Mouse (Mus musculus) forebrain, embryonic 12.5 days (tissue): ENCODE data around the gene Tmem56. TPM values are rescaled to one million over a fixed set of nuclear protein-coding genes. Genes with fewer than 3 reads are reported as not detected.

ENCODE experiments used
- ATAC-seq: fragments of 200-750 bp; cut with Nextera tagmentation; 2 replicates; pipeline ENCODE4 v1.8.0; 2017; ENCODE audit warnings: moderate TSS enrichment; ENCODE audit not compliant: low FRiP score
- H3K27ac ChIP-seq: fragments of 300-500 bp; sonication (generic); 2 replicates; pipeline ENCODE4 v1.5.1; 2016; ENCODE audit warnings: mild to moderate bottlenecking
- H3K27me3 ChIP-seq: fragments of 300-500 bp; sonication (generic); 2 replicates; pipeline ENCODE4 v1.6.1; 2016; ENCODE audit warnings: mild to moderate bottlenecking
- H3K36me3 ChIP-seq: fragments of 300-500 bp; sonication (generic); replicated peaks from 2 replicates; pipeline ENCODE4 v1.6.1; 2016; ENCODE audit warnings: mild to moderate bottlenecking
- H3K4me1 ChIP-seq: fragments of 300-500 bp; sonication (generic); 2 replicates; pipeline ENCODE4 v1.6.1; 2016
- H3K4me2 ChIP-seq: fragments of 300-500 bp; sonication (generic); 2 replicates; pipeline ENCODE4 v1.6.1; 2016; ENCODE audit warnings: mild to moderate bottlenecking, moderate library complexity
- H3K4me3 ChIP-seq: fragments of 300-500 bp; sonication (generic); replicated peaks from 2 replicates; pipeline ENCODE4 v1.5.1; 2016; ENCODE audit warnings: mild to moderate bottlenecking
- H3K9ac ChIP-seq: fragments of 300-500 bp; sonication (generic); 2 replicates; pipeline ENCODE4 v1.6.1; 2016; ENCODE audit warnings: mild to moderate bottlenecking
- H3K9me3 ChIP-seq: fragments of 300-500 bp; sonication (generic); 2 replicates; pipeline ENCODE4 v1.6.1; 2016
- WGBS: fragments of 180-500 bp; shearing (Covaris S2); methylation state at CpG from one replicate; pipeline ENCODE4 v1.1.7; 2016; 5-methylcytosine and 5-hydroxymethylcytosine counted together
- polyA plus RNA-seq: library from polyadenylated mRNA; unstranded; fragments of >200 nt; fragmentation: Nextera tagmentation; extraction: Ambion mirVana; gene quantifications from 2 replicates; pipeline ENCODE4 v1.2.1, GENCODE M21; 2016

Tmem56 gene
- polyA plus RNA-seq, 1 experiment from 2014 or later: 2.6 TPM

GRCm38 (mm10) chr3:121308935-121309334 is 26.0 kb upstream of the Tmem56 start:
- Histone ChIP-seq H3K27me3 (no peaks in the 10 kb centered on the region), H3K4me1 (peaks cover 8% of the 10 kb centered on the region), H3K27ac (no peak overlapping the region), H3K4me2 (no peak overlapping the region), H3K36me3 (no peaks in the 10 kb centered on the region), H3K4me3 (no peak overlapping the region), H3K9ac (no peak overlapping the region), H3K9me3 (no peaks in the 10 kb centered on the region)
- 0 out of 2 replicates have a peak, but pooled peaks have one; percentile 15 for ATAC-seq
- WGBS: 86% methylated on average over 5 of the region's 5 CpGs

- H3K4me3 ChIP-seq: no peak overlapping the region
- WGBS: 78% methylated on average over 7 of the region's 7 CpGs
- 0 out of 2 replicates have a peak, but pooled peaks cover under 1% of the 10 kb centered on the region for H3K36me3 ChIP-seq
- no peak overlapping the region for H3K27ac ChIP-seq
- no peaks in the 10 kb centered on the region for H3K9me3 ChIP-seq
- peak; percentile 79 for ATAC-seq
- 0 out of 2 replicates have a peak, but pooled peaks cover 3% of the 10 kb centered on the region for H3K4me1 ChIP-seq
- no peak overlapping the region for H3K4me2 ChIP-seq
- no peaks in the 10 kb centered on the region for H3K27me3 ChIP-seq
- H3K9ac ChIP-seq: no peak overlapping the region
Observed at GRCm38 (mm10) chr3:121307532-121308234, 24.8 kb upstream of the Tmem56 start.

DNA sequence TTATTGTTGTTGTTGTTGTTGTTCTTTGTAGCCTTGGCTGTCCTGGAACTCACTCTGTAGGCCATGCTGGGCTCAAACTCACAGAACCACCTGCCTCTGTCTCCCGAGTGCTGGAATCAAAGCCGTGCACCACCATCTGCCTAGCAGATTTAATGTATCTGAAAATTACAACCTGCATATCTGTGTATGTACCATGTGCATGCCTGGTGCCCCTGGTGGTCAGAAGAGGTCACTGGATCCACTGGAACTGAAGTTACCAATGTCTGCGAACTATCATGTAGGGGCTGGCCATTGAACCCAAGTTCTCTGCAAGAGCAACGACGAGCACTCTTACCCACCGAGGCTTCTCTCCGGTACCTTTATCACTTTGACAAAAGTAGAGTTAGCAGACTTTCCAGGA is 23.7 kb upstream of the Tmem56 start:
- no peak for ATAC-seq
- WGBS: 93% methylated on average over 7 of the region's 7 CpGs
- Histone ChIP-seq H3K9ac (no peak overlapping the region), H3K27ac (no peak overlapping the region), H3K4me2 (no peak overlapping the region), H3K4me1 (0 out of 2 replicates have a peak, but pooled peaks cover 3% of the 10 kb centered on the region), H3K27me3 (no peaks in the 10 kb centered on the region), H3K4me3 (no peak overlapping the region), H3K36me3 (0 out of 2 replicates have a peak, but pooled peaks cover 4% of the 10 kb centered on the region), H3K9me3 (no peaks in the 10 kb centered on the region)

DNA sequence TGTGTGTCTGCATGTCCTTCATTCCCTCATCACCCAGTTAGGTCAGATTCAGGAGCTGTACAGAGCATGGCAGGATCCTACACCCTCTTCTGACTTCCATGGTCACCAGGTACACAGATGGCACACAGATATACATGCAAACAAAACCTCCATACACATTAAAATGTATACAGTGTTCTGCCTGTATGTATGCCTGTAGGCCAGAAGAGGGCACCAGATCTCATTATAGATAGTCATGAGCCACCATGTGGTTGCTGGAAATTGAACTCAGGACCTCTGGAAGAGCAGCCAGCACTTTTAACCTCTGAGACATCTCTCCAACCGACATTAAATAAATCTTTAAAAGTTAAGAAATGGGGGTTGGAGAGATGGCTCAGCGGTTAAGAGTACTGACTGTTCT is 11.3 kb upstream of the Tmem56 start:
- ATAC-seq: no peak
- no peak overlapping the region for H3K4me2 ChIP-seq
- no peak overlapping the region for H3K9ac ChIP-seq
- no peaks in the 10 kb centered on the region for H3K36me3 ChIP-seq
- H3K9me3 ChIP-seq: no peaks in the 10 kb centered on the region
- 82% methylated on average over 2 of the region's 2 CpGs for WGBS
- no peak overlapping the region for H3K27ac ChIP-seq
- H3K4me3 ChIP-seq: no peak overlapping the region
- no peaks in the 10 kb centered on the region for H3K27me3 ChIP-seq
- H3K4me1 ChIP-seq: peaks cover 9% of the 10 kb centered on the region; the same call in 1 of the 2 replicates

DNA sequence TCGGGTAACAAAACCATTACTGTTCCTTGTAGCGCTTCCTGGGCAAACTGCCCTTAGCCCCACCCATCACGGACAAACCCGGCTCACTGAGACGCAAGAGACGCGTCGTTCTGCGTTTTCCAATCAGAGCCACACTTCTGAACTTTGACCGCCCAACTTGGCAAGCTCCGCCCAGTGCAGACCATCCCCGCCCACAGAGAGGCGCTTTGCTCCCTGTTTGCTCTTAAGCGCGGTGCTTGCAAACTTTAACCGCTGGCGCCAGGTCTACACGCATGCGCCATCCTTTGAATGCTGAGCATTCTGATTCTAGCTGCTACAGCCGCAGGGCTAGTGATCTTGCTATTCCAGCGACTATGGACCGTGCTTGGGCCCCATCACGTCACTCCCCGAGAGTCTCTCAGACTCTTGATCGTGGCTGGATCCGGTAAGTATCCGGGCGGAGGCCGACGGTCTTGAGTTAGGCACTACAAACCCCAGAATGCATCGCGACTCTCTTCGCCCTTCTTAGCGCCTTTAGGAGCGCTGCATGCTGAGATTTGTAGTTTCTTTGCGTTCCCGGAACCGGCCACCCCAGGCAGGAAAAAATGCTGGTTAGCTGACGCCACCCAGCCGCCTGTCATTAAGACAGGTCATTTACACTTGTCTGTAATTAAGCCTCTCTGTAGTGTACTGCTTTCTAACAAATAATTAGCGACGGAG is 8.8 kb upstream of the Tmem56 start, which contains the start of gene Alg14:
Gene Alg14 (plus strand): TSS at position 214 of the 699 bp plus-strand sequence.
- H3K27ac ChIP-seq: peak within 1 kb of the TSS; percentile 94
- peak within 1 kb of the TSS; percentile 59 for H3K4me2 ChIP-seq
- H3K4me3 ChIP-seq: peak within 1 kb of the TSS; percentile 60
- peak; percentile 96 for ATAC-seq
- peaks cover 9% of the 10 kb centered on the region; the same call in 1 of the 2 replicates for H3K4me1 ChIP-seq
- H3K9ac ChIP-seq: peak within 1 kb of the TSS; percentile 59
- no peaks in the 10 kb centered on the region for H3K9me3 ChIP-seq
- no peaks in the 10 kb centered on the region for H3K27me3 ChIP-seq
- under 1% methylated on average over 42 of the region's 42 CpGs for WGBS
- H3K36me3 ChIP-seq: no peaks in the 10 kb centered on the region

GRCm38 (mm10) chr3:121291225-121291559 is 8.3 kb upstream of the Tmem56 start:
- 6% methylated on average over 7 of the region's 7 CpGs for WGBS
- peak overlapping the region; percentile 94; the same call in 1 of the 2 replicates for H3K27ac ChIP-seq

DNA sequence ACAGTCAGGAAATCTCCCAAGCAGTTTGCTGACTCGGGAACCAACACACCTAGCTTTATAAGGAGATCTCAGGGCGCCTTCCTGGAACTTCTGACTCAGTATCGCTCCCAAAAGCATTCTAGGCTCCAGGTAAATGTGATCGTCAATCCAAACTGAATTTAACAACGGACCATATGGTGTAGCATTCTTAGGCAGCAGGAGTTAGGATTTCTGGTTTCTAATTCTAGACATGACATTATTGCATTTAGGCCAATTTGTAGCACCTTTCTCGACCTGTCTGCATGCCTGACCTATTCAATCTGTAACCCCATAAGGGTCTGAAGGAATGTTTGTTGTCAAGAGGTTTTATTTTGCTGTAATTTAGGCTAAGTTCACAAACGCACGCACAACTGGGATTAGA is 7.8 kb upstream of the Tmem56 start:
- peak overlapping the region; percentile 59; the same call in 1 of the 2 replicates for H3K9ac ChIP-seq
- ATAC-seq: no peak
- WGBS: 78% methylated on average over 8 of the region's 8 CpGs
- H3K27ac ChIP-seq: no peak overlapping the region
- peak overlapping the region; percentile 60 for H3K4me3 ChIP-seq
- H3K9me3 ChIP-seq: no peaks in the 10 kb centered on the region
- peaks cover 9% of the 10 kb centered on the region; the same call in 1 of the 2 replicates for H3K4me1 ChIP-seq
- H3K27me3 ChIP-seq: no peaks in the 10 kb centered on the region
- no peaks in the 10 kb centered on the region for H3K36me3 ChIP-seq
- H3K4me2 ChIP-seq: peak overlapping the region; percentile 59

More at GRCm38 (mm10) chr3:121291225-121291559, 8.3 kb upstream of the Tmem56 start:
- peak overlapping the region; percentile 59; the same call in 1 of the 2 replicates for H3K9ac ChIP-seq
- no peaks in the 10 kb centered on the region for H3K9me3 ChIP-seq
- H3K4me1 ChIP-seq: peaks cover 9% of the 10 kb centered on the region; the same call in 1 of the 2 replicates
- no peaks in the 10 kb centered on the region for H3K27me3 ChIP-seq
- no peak for ATAC-seq
- H3K4me2 ChIP-seq: peak overlapping the region; percentile 59
- peak overlapping the region; percentile 60 for H3K4me3 ChIP-seq
- H3K36me3 ChIP-seq: no peaks in the 10 kb centered on the region

DNA sequence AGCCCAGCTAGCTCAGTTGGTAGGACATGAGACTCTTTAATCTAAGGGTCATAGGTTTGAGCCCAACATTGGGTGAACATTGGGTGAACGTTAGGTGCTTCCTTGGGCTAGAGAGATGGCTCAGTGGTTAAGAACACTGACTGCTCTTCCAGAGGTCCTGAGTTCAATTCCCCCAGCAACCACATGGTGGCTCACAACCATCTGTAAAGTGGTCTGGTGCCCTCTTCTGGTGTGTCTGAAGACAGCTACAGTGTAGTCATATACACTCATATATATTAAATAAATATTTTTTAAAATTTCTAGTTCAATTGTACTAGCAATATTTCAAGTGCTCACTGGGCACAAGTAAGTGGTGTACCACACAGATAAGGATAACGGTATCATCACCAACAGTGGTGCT is 4.3 kb upstream of the Tmem56 start:
- Histone ChIP-seq H3K9me3 (no peaks in the 10 kb centered on the region), H3K27me3 (no peaks in the 10 kb centered on the region), H3K4me3 (no peak overlapping the region), H3K9ac (no peak overlapping the region), H3K4me1 (peaks cover 5% of the 10 kb centered on the region; the same call in 1 of the 2 replicates), H3K4me2 (no peak overlapping the region), H3K36me3 (no peaks in the 10 kb centered on the region), H3K27ac (no peak overlapping the region)
- ATAC-seq: no peak
- 89% methylated on average over 2 of the region's 2 CpGs for WGBS

DNA sequence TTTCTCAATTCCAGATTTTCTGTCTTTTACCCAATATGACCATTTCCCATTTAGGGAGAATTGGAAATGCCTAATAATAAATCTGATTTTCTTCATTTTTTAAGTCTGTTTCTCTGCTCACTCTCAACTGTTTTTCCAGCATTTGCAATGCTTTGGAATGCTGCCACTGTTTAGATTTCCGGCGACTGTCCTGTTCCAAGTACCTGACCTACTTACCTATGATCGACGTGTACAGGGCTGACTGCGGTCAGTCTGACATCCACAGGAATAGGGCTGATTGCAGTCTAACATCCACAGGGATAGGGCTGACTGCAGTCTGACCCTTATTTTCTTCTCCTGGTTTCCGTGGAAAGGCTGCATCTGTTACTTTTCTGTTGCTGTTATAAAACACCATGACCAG is 2.3 kb upstream of the Tmem56 start:
- no peaks in the 10 kb centered on the region for H3K36me3 ChIP-seq
- WGBS: 95% methylated on average over 6 of the region's 6 CpGs
- H3K9me3 ChIP-seq: no peaks in the 10 kb centered on the region
- no peak overlapping the region for H3K27ac ChIP-seq
- no peaks in the 10 kb centered on the region for H3K4me1 ChIP-seq
- no peak for ATAC-seq
- no peak overlapping the region for H3K9ac ChIP-seq
- H3K27me3 ChIP-seq: no peaks in the 10 kb centered on the region
- no peak overlapping the region for H3K4me3 ChIP-seq
- H3K4me2 ChIP-seq: no peak overlapping the region

DNA sequence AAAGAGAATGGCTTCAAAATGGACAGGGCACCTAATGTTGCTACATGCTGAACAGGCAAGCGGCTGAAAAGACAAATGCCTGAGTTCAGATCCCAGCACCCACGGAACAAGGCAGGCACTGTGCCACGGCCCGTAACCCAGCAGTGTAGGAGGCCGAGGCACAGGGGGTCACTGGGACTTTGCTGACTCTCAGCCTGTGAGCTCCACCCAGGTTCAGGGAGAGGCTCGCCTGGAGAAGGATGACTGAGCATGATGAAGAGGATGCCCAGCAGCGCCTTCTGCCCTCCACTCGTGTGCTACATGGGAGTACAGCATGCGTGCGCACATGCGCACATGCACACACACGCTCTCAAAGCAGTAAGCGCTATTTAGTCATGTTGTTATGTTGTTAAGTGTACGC is 3.2 kb downstream of the Tmem56 start:
- Histone ChIP-seq H3K9ac (no peak overlapping the region), H3K4me2 (no peak overlapping the region), H3K27ac (no peak overlapping the region), H3K36me3 (no peaks in the 10 kb centered on the region), H3K4me3 (no peak overlapping the region), H3K4me1 (no peaks in the 10 kb centered on the region), H3K27me3 (no peaks in the 10 kb centered on the region), H3K9me3 (no peaks in the 10 kb centered on the region)
- WGBS: 87% methylated on average over 14 of the region's 14 CpGs
- ATAC-seq: no peak

DNA sequence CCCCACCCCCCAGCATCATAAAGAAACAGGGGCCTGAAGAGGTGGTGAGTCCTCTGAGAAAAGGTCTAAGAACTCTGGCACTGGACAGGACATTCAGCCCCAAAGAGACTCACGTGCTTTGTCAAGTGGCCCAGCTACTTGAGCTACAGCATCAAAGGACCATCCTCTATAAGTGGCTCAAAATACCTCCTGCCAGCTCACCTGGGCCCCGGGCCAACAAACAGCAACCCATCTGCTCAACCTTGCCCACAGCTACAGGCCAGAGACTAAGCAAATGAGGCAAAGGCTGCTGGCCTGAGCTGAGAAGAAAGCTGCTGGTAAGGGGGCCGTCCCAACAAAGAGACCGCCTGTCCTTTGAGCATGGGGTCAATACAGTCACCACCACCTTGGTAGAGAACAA is 5.3 kb downstream of the Tmem56 start:
- ATAC-seq: no peak
- Histone ChIP-seq H3K36me3 (no peaks in the 10 kb centered on the region), H3K27ac (no peak overlapping the region), H3K4me3 (no peak overlapping the region), H3K9ac (no peak overlapping the region), H3K27me3 (no peaks in the 10 kb centered on the region), H3K4me2 (no peak overlapping the region), H3K4me1 (no peaks in the 10 kb centered on the region), H3K9me3 (no peaks in the 10 kb centered on the region)
- WGBS: 87% methylated on average over 4 of the region's 4 CpGs

- H3K4me1 ChIP-seq: no peaks in the 10 kb centered on the region
- no peak overlapping the region for H3K4me3 ChIP-seq
- H3K9me3 ChIP-seq: no peaks in the 10 kb centered on the region
- H3K27me3 ChIP-seq: no peaks in the 10 kb centered on the region
- 80% methylated on average over 4 of the region's 4 CpGs for WGBS
- no peak overlapping the region for H3K27ac ChIP-seq
- no peak for ATAC-seq
- no peak overlapping the region for H3K4me2 ChIP-seq
- H3K36me3 ChIP-seq: no peaks in the 10 kb centered on the region
- H3K9ac ChIP-seq: no peak overlapping the region
Observed at GRCm38 (mm10) chr3:121277009-121277408, 5.9 kb downstream of the Tmem56 start.
